Comparison of ENCODE assay signal across 31 mouse cellular contexts in the genomic region with DNA sequence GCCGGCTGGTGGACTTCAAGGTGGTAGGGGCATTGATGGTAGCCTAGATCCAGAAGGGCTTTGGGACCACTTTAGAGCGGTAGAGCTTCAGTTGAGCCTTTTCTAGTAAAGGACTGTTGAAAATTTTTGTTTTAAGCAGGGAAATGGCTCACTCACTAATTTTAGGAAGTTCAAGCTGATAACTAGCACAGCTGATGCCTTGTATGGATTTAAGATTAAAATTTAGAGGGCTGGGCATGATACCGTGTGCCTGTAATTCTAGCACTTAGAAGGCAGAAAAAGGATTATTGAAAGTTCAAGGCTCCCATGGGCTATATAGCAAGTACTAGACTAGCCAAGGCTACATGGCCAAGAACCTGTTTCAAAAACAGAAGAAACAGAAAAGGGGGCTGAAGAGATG. TPM values are rescaled to one million over a fixed set of nuclear protein-coding genes. Genes with fewer than 3 reads are reported as not detected.
"Had no signal": no experiment of that assay in that cellular context is flagged by ENCODE, and none has a peak within 500 bp of the region (broad histone marks: within the 10 kb centered on the region; RNA-seq: fewer than 3 reads in every experiment).

No protein-coding gene starts in this region.

- H3K27me3 ChIP-seq: limb, embryonic 12.5 days; limb, embryonic 13.5 days; limb, embryonic 15.5 days; liver, embryonic 12.5 days; liver, embryonic 13.5 days; liver, embryonic 15.5 days; lung, embryonic 15.5 days; megakaryocyte, embryonic 14.5 days; midbrain, embryonic 12.5 days; midbrain, embryonic 13.5 days; midbrain, embryonic 15.5 days; neural tube, embryonic 12.5 days had no signal

- H3K4me2 ChIP-seq: limb, embryonic 12.5 days; limb, embryonic 13.5 days; limb, embryonic 15.5 days; liver, embryonic 11.5 days; liver, embryonic 12.5 days; liver, embryonic 13.5 days; liver, embryonic 15.5 days; lung, embryonic 14.5 days; lung, embryonic 15.5 days; midbrain, embryonic 12.5 days; midbrain, embryonic 13.5 days; midbrain, embryonic 15.5 days; neural tube, embryonic 12.5 days had no signal

- DNase-seq: left cerebral cortex, postnatal 4 days; liver; liver, embryonic 13.5 days; liver, postnatal 0 days; lung, adult 18-20 months; lung, adult 2 months; lung, embryonic 14.5 days; lung, postnatal 10 days; lung, postnatal 14 days; lung, postnatal 36 days; lung, postnatal 4 days had no signal

- H3K36me3 ChIP-seq: midbrain, embryonic 15.5 days had no signal

- H3K9ac ChIP-seq: limb, embryonic 12.5 days; limb, embryonic 13.5 days; limb, embryonic 15.5 days; liver, embryonic 12.5 days; liver, embryonic 13.5 days; liver, embryonic 14.5 days; liver, embryonic 15.5 days; liver, postnatal 0 days; lung, embryonic 14.5 days; lung, embryonic 15.5 days; midbrain, embryonic 12.5 days; midbrain, embryonic 13.5 days; midbrain, embryonic 15.5 days; neural tube, embryonic 12.5 days had no signal

- H3K27ac ChIP-seq: left cerebral cortex, adult 2 months; limb, embryonic 10.5 days; limb, embryonic 12.5 days; limb, embryonic 13.5 days; limb, embryonic 15.5 days; liver, embryonic 12.5 days; liver, embryonic 13.5 days; liver, embryonic 14.5 days; liver, embryonic 15.5 days; lung, embryonic 15.5 days; macrophage; midbrain, embryonic 10.5 days; midbrain, embryonic 12.5 days; midbrain, embryonic 13.5 days; midbrain, embryonic 15.5 days; neural tube, embryonic 12.5 days had no signal

- H3K4me3 ChIP-seq: left cerebral cortex, adult 2 months; limb, embryonic 10.5 days; limb, embryonic 12.5 days; limb, embryonic 13.5 days; limb, embryonic 15.5 days; liver, embryonic 12.5 days; liver, embryonic 13.5 days; liver, embryonic 15.5 days; lung, embryonic 15.5 days; megakaryocyte, embryonic 14.5 days; midbrain, embryonic 10.5 days; midbrain, embryonic 12.5 days; midbrain, embryonic 13.5 days; midbrain, embryonic 15.5 days; myocyte; neural tube, embryonic 12.5 days had no signal

- ATAC-seq: liver, embryonic 12.5 days; liver, postnatal 0 days; midbrain, embryonic 13.5 days; midbrain, embryonic 15.5 days; midbrain, embryonic 16.5 days had no signal

- H3K9me3 ChIP-seq: limb, embryonic 10.5 days; limb, embryonic 13.5 days; limb, embryonic 15.5 days; liver, embryonic 13.5 days; liver, embryonic 15.5 days; lung, embryonic 15.5 days; midbrain, embryonic 15.5 days; neural tube, embryonic 12.5 days had no signal

- H3K4me1 ChIP-seq: limb, embryonic 10.5 days; limb, embryonic 12.5 days; limb, embryonic 13.5 days; limb, embryonic 15.5 days; liver, embryonic 12.5 days; liver, embryonic 13.5 days; liver, embryonic 15.5 days; lung, embryonic 15.5 days; midbrain, embryonic 10.5 days; midbrain, embryonic 12.5 days; midbrain, embryonic 13.5 days; midbrain, embryonic 15.5 days; neural tube, embryonic 12.5 days had no signal

RNA-seq across cellular contexts. Expression of a gene that starts 39.8 kb away (rescaled TPM):
- total RNA-seq: megakaryocyte-erythroid progenitor cell, adult 5-6 weeks had no signal
